Mouse (Mus musculus) fat pad, adult 2 months (tissue): ENCODE measurements around the gene Ogfr.

Experiments used
- DNase-seq: peaks from one replicate; pipeline ENCODE4 v3.0.0-alpha.2; 2011; ENCODE audit warnings: low read depth, low spot score; ENCODE audit errors: extremely low read depth

Gene Ogfr

GRCm38 (mm10) chr2:180600569-180601021, 11.6 kb downstream of the Ogfr start:
- no peak for DNase-seq

DNA sequence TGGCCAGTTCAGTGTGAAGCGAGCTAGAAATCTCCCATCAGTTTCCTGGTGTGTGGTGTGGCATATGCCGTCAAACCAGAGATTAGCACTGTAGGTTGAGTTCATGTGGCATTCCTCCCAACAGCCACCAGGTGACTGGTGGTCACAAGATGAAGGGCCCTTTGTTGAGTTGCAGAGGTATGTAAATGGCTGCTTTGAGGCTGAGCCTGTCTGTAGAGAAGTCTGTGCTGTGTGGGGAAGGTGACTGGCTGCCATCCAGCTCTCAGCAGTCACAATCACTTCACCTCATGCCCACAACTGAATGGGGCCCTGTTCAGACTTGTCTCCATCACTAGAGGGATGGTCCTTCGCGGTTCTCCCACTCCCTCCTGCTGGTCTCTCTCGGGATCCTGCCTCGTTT, 15.7 kb downstream of the Ogfr start:
- DNase-seq, result no peak

DNA sequence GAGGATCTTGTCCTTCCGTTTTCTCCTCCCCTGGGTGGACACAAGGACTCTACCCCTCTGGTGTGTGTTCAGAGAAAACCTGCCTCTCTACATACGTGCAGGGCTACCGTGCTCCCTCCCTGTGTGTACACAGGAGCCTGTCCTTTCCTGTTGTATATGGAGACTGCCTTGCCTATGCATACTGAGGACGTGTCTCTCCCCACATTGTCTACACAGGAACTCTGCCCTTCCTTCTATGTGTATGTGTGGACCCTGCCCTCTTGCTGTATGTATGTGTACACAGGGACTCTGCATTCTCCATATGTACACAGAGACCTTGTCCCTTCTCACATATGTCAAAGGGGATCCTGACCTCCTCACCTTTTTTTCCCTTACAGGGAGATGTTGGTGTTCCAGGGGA, 21.2 kb downstream of the Ogfr start:
- DNase-seq, result no peak

DNA sequence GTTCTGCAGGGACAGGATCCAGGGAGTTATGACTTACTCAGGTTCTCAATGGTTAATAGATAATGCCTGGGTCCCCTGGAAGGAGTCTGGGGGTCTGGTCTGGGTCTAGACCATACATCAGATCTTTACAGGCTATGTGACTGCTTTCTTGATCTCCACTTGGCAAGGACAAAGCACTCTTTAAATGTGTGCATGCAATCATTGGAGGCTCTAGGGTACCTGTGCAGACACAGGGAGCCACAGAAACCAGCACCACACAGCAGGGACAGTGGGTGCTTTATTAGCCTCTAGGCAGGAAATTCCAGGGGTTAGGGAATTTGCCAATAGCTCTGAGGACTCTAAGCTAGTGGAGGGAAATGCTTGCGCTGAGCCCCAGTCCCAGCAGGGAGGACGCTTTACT, 22.8 kb downstream of the Ogfr start:
- DNase-seq, result no peak

DNA sequence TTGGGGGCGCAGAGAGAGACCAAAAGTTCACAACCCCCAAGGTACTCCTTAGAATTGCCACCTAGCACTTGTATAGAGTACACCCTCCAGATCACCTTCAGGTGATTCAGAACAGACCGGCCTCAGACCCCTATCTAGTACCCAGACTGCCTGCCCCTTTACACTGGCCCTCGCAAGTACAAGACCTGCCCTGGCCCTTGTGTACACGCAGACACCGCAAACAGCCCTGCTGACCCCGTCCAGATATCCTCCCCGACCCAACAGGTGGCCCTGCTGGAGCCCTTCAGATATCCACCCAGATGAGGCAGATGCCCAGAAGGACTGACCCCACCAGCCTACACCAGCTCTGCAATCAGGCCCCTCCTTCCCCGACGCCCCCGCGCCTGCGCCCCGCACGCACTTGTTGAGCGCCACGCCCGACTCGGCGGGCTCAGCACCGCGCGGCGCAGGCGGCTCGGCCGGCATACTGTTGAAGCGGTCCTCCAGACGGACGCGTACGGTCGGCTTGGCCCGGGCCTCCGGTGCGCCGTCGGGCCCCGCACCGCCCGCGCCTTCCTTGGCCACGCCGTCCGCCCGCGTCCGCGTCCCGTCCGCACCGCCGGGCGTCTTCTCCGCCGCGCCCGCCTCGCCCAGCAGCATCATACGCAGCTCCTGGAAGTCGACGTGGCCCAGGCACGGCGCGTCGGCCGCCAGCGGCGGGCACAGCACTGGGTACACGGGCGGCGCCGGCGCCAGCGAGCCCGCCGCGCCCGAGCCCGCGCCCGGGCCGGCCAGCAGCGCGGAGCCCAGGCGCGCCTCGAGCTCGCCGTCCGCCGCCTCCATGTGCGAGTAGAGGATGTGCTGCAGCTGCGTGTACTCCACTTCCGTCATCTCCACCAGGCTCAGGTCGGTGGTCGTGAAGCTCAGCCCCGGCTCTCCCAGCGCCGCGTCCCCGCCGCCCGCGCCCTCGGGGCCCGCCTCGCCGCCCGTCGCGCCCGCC, 52.8 kb downstream of the Ogfr start:
- no peak for DNase-seq

GRCm38 (mm10) chr2:180642555-180643260, 53.7 kb downstream of the Ogfr start, which contains the start of gene Tcfl5:
Gene Tcfl5, minus strand, starts transcription at chr2:180642708.
- DNase-seq, result no peak

DNA sequence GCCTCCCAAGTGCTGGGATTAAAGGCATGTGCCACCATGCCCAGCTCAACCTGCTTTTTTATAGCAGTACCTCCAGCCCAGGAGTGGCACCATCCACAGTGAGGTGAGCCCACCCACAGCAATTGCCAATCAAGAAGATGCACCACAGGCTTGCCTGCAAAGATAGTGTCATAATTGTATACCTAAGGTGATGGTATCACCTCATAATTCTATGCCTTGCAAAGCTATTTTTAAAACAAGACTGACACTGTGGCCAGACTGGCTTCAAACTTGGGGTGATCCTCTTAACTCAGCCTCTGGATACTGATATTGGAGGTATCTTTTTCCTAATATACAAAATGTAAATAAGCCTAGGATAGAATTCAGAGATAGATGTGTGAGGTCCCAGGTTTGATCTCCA, 54.6 kb downstream of the Ogfr start:
- DNase-seq, result no peak
